Mouse (Mus musculus): ENCODE results near the gene Afap1l2. TPM values are rescaled to one million over a fixed set of nuclear protein-coding genes. Genes with fewer than 3 reads are reported as not detected.
A peak's percentile ranks its signal among the peaks of the same experiment; 100 is the strongest.

The Afap1l2 gene
- polyA plus RNA-seq, 1 experiment from 2014 or later, result 1.2 TPM

DNA sequence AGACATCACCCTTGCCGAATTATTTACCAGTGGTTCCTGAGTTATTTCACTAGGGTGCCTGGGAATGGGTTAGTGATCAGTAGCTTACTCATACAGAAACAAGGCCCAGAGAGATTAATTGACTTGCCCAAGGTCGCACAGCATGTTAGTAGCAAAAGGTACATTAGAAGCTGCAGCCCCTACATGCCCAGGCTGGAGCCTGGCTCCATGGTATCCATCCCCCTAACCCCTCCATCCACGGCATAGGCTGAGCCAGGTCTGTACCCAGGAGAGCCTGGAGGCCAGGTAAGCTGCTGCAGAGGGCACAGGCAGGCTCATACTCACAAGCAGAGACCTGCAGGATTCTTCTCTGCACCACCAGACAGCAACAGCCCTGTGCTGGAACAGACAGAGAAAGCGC is 6.1 kb downstream of the Afap1l2 start:
- 79% methylated on average over 4 of the region's 4 CpGs for WGBS
- Histone ChIP-seq H3K9ac (ENCODE audit: low read depth, low read length) (no peak overlapping the region), H3K27me3 (replicated peaks; ENCODE audit: control insufficient read depth, insufficient read depth, low read length) (peaks cover 6% of the 10 kb centered on the region), H3K9me3 (ENCODE audit: control insufficient read depth, low read length) (no peaks in the 10 kb centered on the region), H3K27ac (ENCODE audit: low read depth, low read length) (no peak overlapping the region), H3K4me1 (replicated peaks; ENCODE audit: control insufficient read depth, insufficient read depth, low read length) (peaks cover 5% of the 10 kb centered on the region; the same call in 1 of the 2 replicates), H3K36me3 (ENCODE audit: control insufficient read depth, insufficient read depth, low read length) (no peaks in the 10 kb centered on the region), H3K4me3 (ENCODE audit: low read depth, low read length) (no peak overlapping the region), H3K4me2 (no peak overlapping the region)
- DNase-seq (ENCODE audit: low spot score) (no peak), ATAC-seq (replicated peaks; ENCODE audit: low FRiP score) (no peak)

GRCm38 (mm10) chr19:57000592-57000991 is 7.4 kb downstream of the Afap1l2 start:
- no peak for ATAC-seq (replicated peaks; ENCODE audit: low FRiP score)
- no peak overlapping the region for H3K9ac ChIP-seq (ENCODE audit: low read depth, low read length)
- no peak for DNase-seq (ENCODE audit: low spot score)
- H3K9me3 ChIP-seq (ENCODE audit: control insufficient read depth, low read length), result no peaks in the 10 kb centered on the region
- no peaks in the 10 kb centered on the region for H3K27me3 ChIP-seq (replicated peaks; ENCODE audit: control insufficient read depth, insufficient read depth, low read length)
- no peak overlapping the region for H3K4me3 ChIP-seq (ENCODE audit: low read depth, low read length)
- H3K36me3 ChIP-seq (ENCODE audit: control insufficient read depth, insufficient read depth, low read length), result no peaks in the 10 kb centered on the region
- H3K27ac ChIP-seq (ENCODE audit: low read depth, low read length), result no peak overlapping the region
- no peak overlapping the region for H3K4me2 ChIP-seq
- peaks cover 5% of the 10 kb centered on the region; the same call in 1 of the 2 replicates for H3K4me1 ChIP-seq (replicated peaks; ENCODE audit: control insufficient read depth, insufficient read depth, low read length)
- 86% methylated on average over 5 of the region's 5 CpGs for WGBS

GRCm38 (mm10) chr19:56999781-57000180 is 8.2 kb downstream of the Afap1l2 start:
- H3K27me3 ChIP-seq (replicated peaks; ENCODE audit: control insufficient read depth, insufficient read depth, low read length), result no peaks in the 10 kb centered on the region
- no peak overlapping the region for H3K4me3 ChIP-seq (ENCODE audit: low read depth, low read length)
- H3K9ac ChIP-seq (ENCODE audit: low read depth, low read length), result no peak overlapping the region
- no peak overlapping the region for H3K27ac ChIP-seq (ENCODE audit: low read depth, low read length)
- no peak for DNase-seq (ENCODE audit: low spot score)
- H3K9me3 ChIP-seq (ENCODE audit: control insufficient read depth, low read length), result no peaks in the 10 kb centered on the region
- peaks cover 5% of the 10 kb centered on the region; the same call in 1 of the 2 replicates for H3K4me1 ChIP-seq (replicated peaks; ENCODE audit: control insufficient read depth, insufficient read depth, low read length)
- no peak for ATAC-seq (replicated peaks; ENCODE audit: low FRiP score)
- 82% methylated on average over 2 of the region's 2 CpGs for WGBS
- H3K36me3 ChIP-seq (ENCODE audit: control insufficient read depth, insufficient read depth, low read length), result no peaks in the 10 kb centered on the region
- no peak overlapping the region for H3K4me2 ChIP-seq

- H3K27ac ChIP-seq (ENCODE audit: low read depth, low read length), result no peak overlapping the region
- no peaks in the 10 kb centered on the region for H3K9me3 ChIP-seq (ENCODE audit: control insufficient read depth, low read length)
- DNase-seq (ENCODE audit: low spot score) (no peak), ATAC-seq (replicated peaks; ENCODE audit: low FRiP score) (no peak)
- 74% methylated on average over 2 of the region's 2 CpGs for WGBS
- H3K27me3 ChIP-seq (replicated peaks; ENCODE audit: control insufficient read depth, insufficient read depth, low read length), result no peaks in the 10 kb centered on the region
- peaks cover 5% of the 10 kb centered on the region; the same call in 1 of the 2 replicates for H3K4me1 ChIP-seq (replicated peaks; ENCODE audit: control insufficient read depth, insufficient read depth, low read length)
- no peak overlapping the region for H3K9ac ChIP-seq (ENCODE audit: low read depth, low read length)
- H3K4me2 ChIP-seq, result no peak overlapping the region
- no peak overlapping the region for H3K4me3 ChIP-seq (ENCODE audit: low read depth, low read length)
- no peaks in the 10 kb centered on the region for H3K36me3 ChIP-seq (ENCODE audit: control insufficient read depth, insufficient read depth, low read length)
These were observed 9.1 kb downstream of the Afap1l2 start for GRCm38 (mm10) chr19:56998910-56999309.

- ATAC-seq (replicated peaks; ENCODE audit: low FRiP score), result no peak
- Histone ChIP-seq H3K9me3 (ENCODE audit: control insufficient read depth, low read length) (no peaks in the 10 kb centered on the region), H3K36me3 (ENCODE audit: control insufficient read depth, insufficient read depth, low read length) (no peaks in the 10 kb centered on the region), H3K4me1 (replicated peaks; ENCODE audit: control insufficient read depth, insufficient read depth, low read length) (peaks cover 5% of the 10 kb centered on the region; the same call in 1 of the 2 replicates), H3K4me3 (ENCODE audit: low read depth, low read length) (no peak overlapping the region), H3K27me3 (replicated peaks; ENCODE audit: control insufficient read depth, insufficient read depth, low read length) (no peaks in the 10 kb centered on the region), H3K27ac (ENCODE audit: low read depth, low read length) (no peak overlapping the region), H3K4me2 (no peak overlapping the region), H3K9ac (ENCODE audit: low read depth, low read length) (no peak overlapping the region)
- DNase-seq (ENCODE audit: low spot score), result no peak
- 66% methylated on average over 4 of the region's 4 CpGs for WGBS
These were observed 9.7 kb downstream of the Afap1l2 start for GRCm38 (mm10) chr19:56998331-56998730.

- Histone ChIP-seq H3K27me3 (replicated peaks; ENCODE audit: control insufficient read depth, insufficient read depth, low read length) (no peaks in the 10 kb centered on the region), H3K4me3 (ENCODE audit: low read depth, low read length) (no peak overlapping the region), H3K27ac (ENCODE audit: low read depth, low read length) (no peak overlapping the region), H3K4me2 (peak overlapping the region; percentile 8), H3K9ac (ENCODE audit: low read depth, low read length) (no peak overlapping the region), H3K9me3 (ENCODE audit: control insufficient read depth, low read length) (no peaks in the 10 kb centered on the region), H3K36me3 (ENCODE audit: control insufficient read depth, insufficient read depth, low read length) (no peaks in the 10 kb centered on the region), H3K4me1 (replicated peaks; ENCODE audit: control insufficient read depth, insufficient read depth, low read length) (peaks cover 5% of the 10 kb centered on the region; the same call in 1 of the 2 replicates)
- ATAC-seq (replicated peaks; ENCODE audit: low FRiP score) (no peak; the same call in 1 of the 2 replicates), DNase-seq (ENCODE audit: low spot score) (peak; percentile 55)
- 9% methylated on average over 10 of the region's 10 CpGs for WGBS
These were observed 10.8 kb downstream of the Afap1l2 start for GRCm38 (mm10) chr19:56997164-56997599.

- DNase-seq (ENCODE audit: low spot score) (no peak), ATAC-seq (replicated peaks; ENCODE audit: low FRiP score) (no peak)
- WGBS, result 64% methylated on average over 4 of the region's 4 CpGs
- Histone ChIP-seq H3K4me3 (ENCODE audit: low read depth, low read length) (no peak overlapping the region), H3K9ac (ENCODE audit: low read depth, low read length) (no peak overlapping the region), H3K27ac (ENCODE audit: low read depth, low read length) (no peak overlapping the region), H3K36me3 (ENCODE audit: control insufficient read depth, insufficient read depth, low read length) (no peaks in the 10 kb centered on the region), H3K4me1 (replicated peaks; ENCODE audit: control insufficient read depth, insufficient read depth, low read length) (peaks cover 5% of the 10 kb centered on the region), H3K4me2 (no peak overlapping the region), H3K27me3 (replicated peaks; ENCODE audit: control insufficient read depth, insufficient read depth, low read length) (no peaks in the 10 kb centered on the region), H3K9me3 (ENCODE audit: control insufficient read depth, low read length) (no peaks in the 10 kb centered on the region)
These were observed 12.6 kb downstream of the Afap1l2 start for GRCm38 (mm10) chr19:56995441-56995840.

GRCm38 (mm10) chr19:56994653-56995052 is 13.4 kb downstream of the Afap1l2 start:
- Histone ChIP-seq H3K4me3 (ENCODE audit: low read depth, low read length) (no peak overlapping the region), H3K4me2 (no peak overlapping the region), H3K9me3 (ENCODE audit: control insufficient read depth, low read length) (no peaks in the 10 kb centered on the region), H3K27ac (ENCODE audit: low read depth, low read length) (no peak overlapping the region), H3K27me3 (replicated peaks; ENCODE audit: control insufficient read depth, insufficient read depth, low read length) (no peaks in the 10 kb centered on the region), H3K9ac (ENCODE audit: low read depth, low read length) (no peak overlapping the region), H3K4me1 (replicated peaks; ENCODE audit: control insufficient read depth, insufficient read depth, low read length) (peaks cover 5% of the 10 kb centered on the region), H3K36me3 (ENCODE audit: control insufficient read depth, insufficient read depth, low read length) (no peaks in the 10 kb centered on the region)
- 75% methylated on average over 4 of the region's 4 CpGs for WGBS
- ATAC-seq (replicated peaks; ENCODE audit: low FRiP score) (no peak), DNase-seq (ENCODE audit: low spot score) (no peak)

DNA sequence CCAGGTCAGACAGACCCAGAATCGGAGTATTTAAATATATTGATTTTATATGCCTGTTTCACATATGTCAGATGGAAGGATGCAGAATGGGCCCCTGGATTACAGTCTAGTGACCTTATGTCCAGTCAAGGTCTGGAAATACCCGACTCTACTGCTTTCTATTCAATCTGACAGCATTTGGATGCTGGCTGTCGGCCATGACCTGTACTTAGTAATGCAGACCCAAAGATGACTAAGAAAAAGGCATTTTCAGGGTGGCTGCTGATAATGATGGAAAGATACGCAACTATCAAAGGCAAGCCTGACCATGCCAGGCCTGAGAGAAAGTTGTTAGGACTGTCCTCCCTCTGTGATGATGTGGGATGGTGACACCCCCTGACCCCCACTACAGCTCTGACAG is 14.3 kb downstream of the Afap1l2 start:
- no peak overlapping the region for H3K4me3 ChIP-seq (ENCODE audit: low read depth, low read length)
- ATAC-seq (replicated peaks; ENCODE audit: low FRiP score), result no peak
- H3K4me1 ChIP-seq (replicated peaks; ENCODE audit: control insufficient read depth, insufficient read depth, low read length), result peaks cover 5% of the 10 kb centered on the region
- H3K27ac ChIP-seq (ENCODE audit: low read depth, low read length), result no peak overlapping the region
- no peak overlapping the region for H3K9ac ChIP-seq (ENCODE audit: low read depth, low read length)
- 67% methylated on average over 4 of the region's 4 CpGs for WGBS
- DNase-seq (ENCODE audit: low spot score), result no peak
- H3K9me3 ChIP-seq (ENCODE audit: control insufficient read depth, low read length), result no peaks in the 10 kb centered on the region
- H3K36me3 ChIP-seq (ENCODE audit: control insufficient read depth, insufficient read depth, low read length), result no peaks in the 10 kb centered on the region
- no peak overlapping the region for H3K4me2 ChIP-seq
- H3K27me3 ChIP-seq (replicated peaks; ENCODE audit: control insufficient read depth, insufficient read depth, low read length), result no peaks in the 10 kb centered on the region
